Mouse (Mus musculus) regulatory T cell (primary cell): Measurements from ENCODE around the gene Etv1.

Source experiments
- in situ Hi-C: fragments of 300-600 bp; cut with MboI, MseI; formaldehyde crosslinking; loops from one replicate; pipeline ENCODE4 v1.15.1; 2025; ENCODE audit warnings: high pct_unique_total_duplicates

The Etv1 gene

DNA sequence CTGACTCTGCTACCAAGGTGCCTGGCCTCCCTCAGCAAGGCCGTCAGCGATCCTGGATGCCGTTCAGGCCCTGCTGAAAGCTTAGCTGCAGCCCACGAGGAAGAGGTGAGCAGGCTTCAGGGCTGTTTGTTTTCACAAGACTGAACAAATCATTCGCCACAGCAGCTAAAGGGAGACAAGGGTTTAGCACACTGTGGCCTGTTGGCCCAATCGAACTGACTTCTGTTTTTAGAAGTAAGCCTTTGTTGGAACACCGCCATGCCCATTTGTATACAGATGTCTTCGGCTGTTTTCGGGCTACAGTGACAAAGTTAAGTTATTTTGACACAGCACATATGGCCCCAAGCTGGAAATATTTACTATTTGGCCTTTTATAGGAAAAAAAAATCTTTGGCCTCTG is 127.6 kb downstream of the Etv1 start:
- in situ Hi-C loops = no loop called here

DNA sequence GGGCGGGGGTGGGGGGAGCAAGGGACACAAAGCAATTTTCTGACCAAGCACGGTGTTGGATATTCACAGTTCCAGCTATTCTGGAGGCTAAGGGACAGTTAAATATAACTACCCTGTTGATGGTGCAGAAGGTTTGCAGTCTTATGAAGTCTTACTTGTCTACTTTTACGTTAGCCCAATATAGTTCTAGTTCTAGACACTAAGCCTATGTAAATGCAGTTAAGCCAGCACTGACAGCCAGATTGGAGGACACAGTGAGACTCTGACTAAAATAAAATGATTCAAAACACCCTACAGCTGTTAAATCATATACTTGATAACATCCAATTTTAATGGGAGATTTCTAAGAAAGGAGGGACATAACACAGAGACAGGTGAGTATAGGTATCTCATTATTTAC is 129.8 kb downstream of the Etv1 start:
- in situ Hi-C loops = no loop called here
